Mouse (Mus musculus) spleen, adult 2 months (tissue): ENCODE measurements at regions not wholly inside any gene's neighbourhood (a gene's known extent, or its start where the extent isn't known, plus 50 kb on each side); places are given as distances from the start of the nearest gene placed in this dataset.

Experiments used
- CTCF ChIP-seq: fragments of 200-500 bp; IDR thresholded peaks from 2 replicates; pipeline ENCODE4 v1.5.1; 2011; ENCODE audit warnings: mild to moderate bottlenecking, inconsistent platforms; ENCODE audit not compliant: insufficient read depth, insufficient read length, insufficient replicate concordance; ENCODE audit errors: extremely low read depth
- POLR2A ChIP-seq: fragments of 200-500 bp; IDR thresholded peaks from 2 replicates; pipeline ENCODE4 v1.6.1; 2011; ENCODE audit warnings: low read depth, low read length, inconsistent platforms

DNA sequence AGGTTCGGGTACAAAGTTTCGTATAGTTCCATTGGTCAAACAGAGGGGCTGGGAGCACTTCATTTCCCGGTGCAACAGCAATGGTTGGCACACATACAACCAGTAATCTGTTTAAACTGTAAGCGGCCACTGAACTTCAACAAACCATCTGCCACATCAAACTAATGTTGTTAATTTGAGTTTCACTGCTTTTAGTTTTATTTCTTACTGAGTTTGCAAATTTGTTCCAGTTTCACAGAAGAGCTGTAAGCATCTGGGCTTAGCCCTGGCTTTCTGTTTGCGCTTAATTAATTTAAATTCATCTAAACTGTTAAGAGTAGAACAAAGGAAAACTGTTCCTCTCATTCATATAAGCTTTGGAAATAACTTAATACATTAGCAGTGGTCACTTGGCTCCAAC is 176.0 kb downstream of the Mreg start:
- no peak for TF ChIP-seq POLR2A
- no peak for TF ChIP-seq CTCF
